Mouse (Mus musculus): ENCODE data around the gene Snd1.

The Snd1 gene

DNA sequence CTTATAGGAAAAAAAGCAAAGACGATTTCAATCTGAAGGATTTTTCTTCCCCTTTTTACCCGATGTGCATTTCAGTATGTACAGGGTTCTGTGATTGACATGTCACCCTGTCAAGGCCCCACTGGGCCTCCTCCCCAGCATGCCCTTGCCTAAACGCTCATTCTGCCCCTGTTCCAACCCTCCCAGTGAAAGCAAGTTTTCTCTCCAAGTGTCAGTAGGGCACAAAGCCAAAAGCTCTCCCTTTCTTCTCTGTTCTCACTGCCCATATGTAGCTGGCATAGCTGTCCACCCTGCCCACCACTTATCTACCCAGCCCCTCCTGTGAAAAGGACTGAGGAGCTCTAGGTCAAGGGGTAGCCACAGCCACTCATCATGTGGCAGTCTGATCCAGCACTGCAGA is 374.4 kb downstream of the Snd1 start:
- DNase-seq, result no peak

DNA sequence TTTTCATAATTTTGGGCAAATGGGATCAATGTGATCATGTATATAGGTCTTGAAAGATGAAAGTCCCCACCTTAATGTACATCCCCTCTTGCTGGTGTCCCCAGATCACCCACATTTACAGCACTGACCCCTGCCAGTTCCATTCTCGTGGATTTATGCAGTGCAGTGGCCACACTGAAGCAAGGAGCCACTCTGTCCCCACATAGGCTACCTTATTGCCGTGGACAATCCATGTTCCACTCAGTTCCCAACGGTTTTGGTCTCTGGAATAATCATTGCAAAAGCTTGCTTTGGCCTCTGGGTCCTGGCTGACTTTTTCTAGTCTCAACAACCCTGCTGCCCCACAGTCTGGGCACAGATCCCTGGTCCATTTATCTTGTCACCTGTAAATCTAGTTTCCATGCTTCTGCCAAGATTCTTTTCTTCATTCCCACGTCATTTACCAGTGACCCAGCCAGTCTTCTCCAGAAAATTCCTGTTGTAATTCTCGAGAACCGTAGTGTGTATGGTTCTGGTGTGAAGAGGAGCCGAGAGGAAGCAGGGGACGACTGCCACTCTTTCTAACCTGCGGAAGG is 375.5 kb downstream of the Snd1 start:
- peak; percentile 83 for DNase-seq

DNA sequence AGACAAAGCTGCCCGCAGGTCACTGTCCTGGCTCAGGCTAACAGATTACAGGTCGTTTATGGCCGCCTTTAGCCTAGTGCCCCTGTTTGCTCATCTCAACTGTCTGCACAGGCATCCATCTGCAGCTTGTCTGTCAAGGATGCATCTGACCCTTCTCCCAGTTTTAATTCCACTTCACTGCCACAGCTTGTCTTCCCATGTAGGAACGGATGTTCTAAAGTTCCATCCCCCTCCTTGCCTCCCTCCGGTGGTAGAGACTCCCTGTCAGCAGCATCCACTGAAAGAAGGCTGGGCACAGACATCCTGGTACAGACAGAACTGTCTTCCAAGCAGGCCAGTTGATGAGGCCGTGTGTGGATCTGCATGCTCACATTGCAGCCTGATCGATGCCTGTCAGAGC is 377.4 kb downstream of the Snd1 start:
- peak; percentile 74 for DNase-seq

DNA sequence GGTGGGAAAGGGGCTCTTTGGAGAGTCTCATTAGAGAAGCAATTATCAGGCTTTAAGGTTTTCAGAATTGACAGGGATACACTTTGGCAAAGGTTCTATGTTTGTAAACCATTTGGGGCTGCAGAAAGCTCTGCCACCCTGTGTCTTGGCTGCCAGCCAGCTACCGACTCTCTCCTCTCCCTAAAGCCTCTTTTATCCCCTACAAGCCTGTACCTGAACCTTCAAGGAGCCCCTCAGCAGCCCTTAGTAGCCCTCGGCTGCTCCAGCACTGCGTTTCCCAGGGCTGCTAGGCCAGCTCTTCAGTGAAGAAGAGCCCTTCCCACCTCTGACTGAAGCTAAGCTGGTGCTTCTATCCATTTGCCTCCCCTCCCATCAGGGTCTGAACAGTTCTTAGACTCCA is 378.2 kb downstream of the Snd1 start:
- peak; percentile 78 for DNase-seq

DNA sequence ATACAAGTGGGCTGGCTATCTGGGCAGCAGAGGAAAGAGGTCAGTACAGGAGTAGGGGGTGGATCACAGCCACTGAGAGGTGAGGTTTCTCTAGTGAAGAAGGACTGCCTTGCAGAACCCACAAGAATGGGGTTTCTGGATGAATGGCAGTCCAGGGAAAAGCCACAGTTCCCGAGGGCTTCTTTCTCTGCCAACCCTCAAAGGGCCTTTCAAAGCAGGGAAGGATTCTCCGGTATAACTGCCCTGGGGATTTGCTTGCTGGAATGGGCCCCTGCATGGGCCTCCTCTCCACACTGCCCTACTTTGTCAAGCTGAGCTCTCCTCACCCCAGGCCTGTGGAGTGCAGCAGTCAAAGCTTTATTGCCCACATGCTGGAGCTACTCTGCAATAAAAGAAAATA is 378.7 kb downstream of the Snd1 start:
- no peak for DNase-seq

DNA sequence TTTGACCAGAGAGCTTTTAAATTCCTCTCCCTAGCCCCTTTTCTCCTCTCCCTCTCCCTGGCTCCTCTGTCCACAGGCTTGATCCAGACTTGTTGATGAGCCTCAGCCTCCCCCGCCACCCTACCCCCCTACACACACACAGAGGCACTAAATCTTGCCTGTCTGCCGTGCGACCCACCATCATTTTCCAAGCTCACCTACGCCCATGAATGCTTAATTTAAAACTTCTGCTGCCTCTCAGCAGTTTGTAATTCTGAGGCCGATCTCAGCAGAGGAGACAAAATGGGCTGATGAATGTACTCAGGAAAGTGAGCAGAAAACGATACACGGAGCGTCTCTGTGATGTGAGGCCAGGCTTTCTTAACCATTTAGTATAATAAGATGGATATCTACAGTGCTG is 379.7 kb downstream of the Snd1 start:
- DNase-seq, result no peak

DNA sequence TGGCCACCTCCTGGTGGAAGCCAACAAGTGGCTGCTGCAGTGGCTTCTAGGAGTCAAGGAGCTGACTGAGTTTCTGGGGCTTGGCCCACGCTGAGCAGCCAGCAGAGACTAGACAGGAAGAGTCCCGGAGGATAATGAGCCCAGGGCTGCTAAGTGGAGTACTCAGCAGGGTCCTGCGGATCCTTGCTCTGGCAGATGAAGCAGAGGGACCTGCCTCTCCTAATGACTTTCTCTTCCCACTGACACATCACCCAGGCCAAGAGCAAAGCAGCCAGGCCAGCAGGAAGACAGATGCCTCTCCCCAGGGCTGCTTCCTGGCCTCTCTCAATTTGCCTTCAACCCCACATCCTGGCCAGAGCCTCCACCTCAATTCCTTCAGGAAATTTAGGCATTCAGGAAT is 380.5 kb downstream of the Snd1 start:
- peak; percentile 94 for DNase-seq

DNA sequence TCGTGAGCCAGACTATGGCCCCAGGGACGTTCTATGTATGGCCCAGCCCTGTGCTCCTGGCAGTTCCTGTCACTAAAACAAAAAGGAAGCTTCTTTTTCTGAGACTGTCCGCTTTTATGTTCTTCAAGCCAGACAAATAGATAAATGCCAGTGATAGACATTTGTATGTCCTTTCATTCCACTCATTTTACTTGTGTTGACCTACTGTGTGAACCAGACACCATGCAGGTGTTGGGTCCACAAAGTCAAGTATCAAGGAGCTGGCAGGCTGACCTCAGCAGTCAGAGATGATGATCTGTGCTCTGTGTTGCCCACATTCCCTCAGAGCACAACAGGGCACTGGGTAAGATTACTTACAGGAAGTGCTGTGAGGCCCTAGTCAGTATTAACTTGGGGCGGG is 381.9 kb downstream of the Snd1 start:
- DNase-seq, result no peak

DNA sequence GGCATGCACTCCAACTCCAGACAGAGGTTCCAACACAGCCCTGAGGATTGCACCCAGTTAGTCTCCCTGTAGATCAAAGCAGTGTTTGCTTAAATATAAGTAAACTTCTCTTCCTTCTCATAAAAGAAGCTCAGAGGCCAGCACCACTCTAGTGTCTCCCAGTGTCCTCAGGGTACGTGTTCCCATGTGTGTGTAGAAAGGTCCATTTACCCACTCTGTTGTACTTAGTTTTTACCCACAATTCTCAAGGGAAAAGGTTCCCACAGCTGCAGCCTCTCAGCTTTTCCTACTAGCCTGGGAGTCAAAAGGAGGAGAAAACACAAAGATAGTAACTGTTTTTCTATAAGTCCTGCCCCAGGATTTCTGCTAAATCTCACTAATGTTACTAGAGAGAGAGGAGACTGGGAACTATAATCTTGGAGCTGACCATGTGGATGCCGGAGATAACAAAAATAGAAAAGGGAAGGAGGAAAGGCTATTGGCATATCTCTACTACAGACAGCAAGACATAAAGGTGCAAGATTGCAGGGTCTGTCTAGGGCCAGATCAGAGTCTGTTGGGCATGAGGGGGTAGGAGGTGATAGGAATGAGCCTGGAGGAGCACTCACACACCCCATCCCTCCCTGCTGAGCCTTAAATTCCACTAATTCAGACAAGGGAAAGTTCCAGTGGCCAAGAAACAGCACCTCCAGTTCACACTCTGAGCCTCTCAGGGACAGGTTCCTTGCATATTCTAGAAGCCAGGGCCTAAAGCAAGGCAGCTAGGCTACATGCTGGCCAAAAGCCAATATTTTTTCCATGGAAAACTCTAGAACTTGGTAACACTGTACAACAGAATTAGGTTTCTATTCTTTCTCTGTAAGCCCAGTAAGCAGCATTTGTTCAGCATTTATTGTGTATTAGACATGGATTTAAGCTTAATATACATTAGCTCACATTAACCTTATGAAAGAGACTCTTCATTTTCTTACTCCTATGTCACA is 382.6 kb downstream of the Snd1 start:
- DNase-seq, result peak; percentile 87

DNA sequence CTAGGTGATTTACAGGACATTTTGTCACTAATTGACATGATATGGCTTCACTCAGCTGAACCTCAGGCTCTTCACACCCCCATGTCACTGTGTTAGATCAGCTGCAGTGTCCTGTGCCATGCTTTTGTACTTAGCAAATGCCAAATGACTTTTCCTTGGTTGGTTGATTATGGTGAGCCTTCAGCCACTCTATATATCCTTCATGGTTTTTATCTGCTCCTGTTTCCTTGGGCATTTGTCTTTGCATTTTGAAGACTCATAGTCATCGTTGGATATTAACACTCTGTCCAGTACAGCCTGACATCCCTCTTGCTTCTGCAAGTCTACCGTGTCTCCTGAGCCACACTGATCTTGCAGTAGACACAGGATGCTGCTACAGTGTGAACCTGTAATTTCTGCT is 384.2 kb downstream of the Snd1 start:
- DNase-seq, result peak; percentile 76

DNA sequence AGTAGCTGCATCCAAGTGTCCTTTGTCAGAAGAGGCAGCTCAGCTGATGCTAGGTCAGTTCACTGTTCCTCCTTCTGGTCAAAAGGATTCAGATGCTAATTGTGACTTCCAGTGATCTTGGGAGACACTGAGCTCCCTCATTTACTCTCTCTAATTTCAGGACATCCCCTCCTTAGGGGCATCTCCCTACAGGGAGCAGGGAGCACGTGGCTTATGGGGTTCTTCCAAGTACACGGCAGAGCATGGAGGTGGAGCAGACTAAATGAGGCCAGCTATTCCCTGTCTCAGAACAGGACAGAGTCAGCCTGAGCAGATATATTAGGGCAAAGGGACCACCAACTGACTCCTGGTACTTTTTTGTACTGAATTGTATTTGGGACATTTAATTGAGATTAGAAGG is 385.5 kb downstream of the Snd1 start:
- DNase-seq, result peak; percentile 68

DNA sequence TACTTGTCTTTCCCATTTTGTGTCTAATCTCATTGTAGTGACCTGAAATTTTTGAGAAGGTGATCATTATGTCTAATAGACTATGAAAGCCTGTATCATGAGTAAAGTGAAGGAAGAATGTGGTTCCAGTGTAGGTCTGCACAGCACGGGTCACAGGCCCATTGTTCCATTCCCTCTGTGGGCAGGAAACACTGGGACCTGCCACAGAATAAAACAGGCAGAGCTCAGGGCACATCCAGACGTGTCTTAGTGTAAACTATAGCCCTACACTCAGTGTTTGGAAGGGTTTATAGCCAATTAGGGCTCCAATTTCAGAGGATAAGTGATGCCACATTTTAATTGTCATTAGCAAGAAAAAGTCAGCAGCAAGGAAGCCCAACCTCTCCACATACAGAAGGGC is 386.0 kb downstream of the Snd1 start:
- peak; percentile 77 for DNase-seq

DNA sequence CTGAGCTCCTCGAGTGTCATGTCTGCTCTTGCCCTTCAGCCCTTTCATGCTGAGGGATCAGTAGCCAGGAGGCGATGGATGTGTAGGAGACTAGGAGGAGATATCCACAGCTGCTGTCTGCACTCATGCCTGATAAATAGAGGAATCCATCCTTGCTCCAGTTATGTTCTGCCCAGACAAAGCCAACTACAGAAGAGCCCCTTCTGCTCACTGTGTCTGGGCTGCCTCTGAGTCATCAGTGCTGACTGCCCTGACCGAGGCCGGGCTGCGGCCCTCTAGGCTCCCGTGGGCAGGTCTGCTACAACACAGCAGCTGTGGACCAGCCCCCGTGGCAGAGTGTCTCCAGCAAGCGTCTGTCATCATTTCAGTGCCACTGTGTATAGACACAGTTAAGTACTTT is 387.4 kb downstream of the Snd1 start:
- peak; percentile 82 for DNase-seq

DNA sequence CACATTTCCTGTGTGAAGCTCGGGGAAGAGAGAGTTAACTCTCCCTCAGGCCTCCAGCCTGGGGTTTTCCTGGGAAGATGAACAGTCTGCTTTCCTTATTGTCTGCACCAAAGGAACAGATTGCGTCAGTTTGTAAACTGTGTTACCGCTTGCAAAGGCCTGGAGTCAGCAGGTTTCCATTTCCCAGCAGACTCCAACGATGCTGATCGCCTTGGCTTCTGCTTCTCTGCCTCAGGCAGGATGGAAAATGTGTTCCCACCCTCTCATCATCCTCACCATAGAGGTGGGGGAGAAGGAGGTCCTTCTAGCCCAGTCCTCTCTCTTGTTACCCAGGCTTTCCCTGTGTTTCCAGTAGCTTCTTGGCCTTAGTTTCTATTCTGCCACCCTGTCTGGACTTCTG is 389.7 kb downstream of the Snd1 start:
- no peak for DNase-seq

DNA sequence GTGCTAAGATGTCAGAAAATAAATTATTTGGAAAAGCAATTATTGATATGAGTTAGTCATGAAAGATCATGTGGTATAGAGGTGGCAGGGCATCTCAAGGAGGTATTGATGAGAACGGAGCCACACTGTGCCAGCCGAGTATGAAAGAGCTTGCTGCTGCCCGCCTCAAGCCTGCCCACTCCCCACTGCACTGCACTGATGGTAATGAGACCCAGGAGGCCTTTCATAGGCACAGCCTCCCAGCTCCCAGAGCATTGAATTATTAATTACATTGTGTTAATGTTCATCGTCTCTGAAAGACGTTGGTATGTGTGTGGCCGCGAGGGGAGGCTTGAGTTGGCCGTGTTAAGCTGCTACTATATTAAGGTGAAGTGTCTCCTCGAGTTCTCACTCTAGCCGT is 390.2 kb downstream of the Snd1 start:
- DNase-seq, result no peak

DNA sequence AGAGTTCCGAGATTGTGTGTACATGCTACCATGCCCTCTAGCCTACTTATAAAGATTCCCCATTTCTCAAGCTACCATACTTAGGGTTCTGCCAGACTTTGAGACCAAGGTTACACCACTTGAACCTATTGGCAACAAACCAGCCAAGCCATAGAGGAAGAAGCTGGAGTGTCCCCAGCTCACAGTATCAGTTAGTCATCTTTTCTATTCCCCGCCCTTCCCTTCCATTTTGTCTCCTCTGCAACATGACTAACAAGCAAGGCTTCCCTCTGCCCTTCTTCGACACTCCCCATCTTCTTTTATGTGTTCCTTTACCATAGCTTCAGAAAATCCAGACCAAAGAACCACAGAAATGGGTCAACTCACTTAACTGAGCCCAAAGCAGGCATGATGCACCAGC is 391.3 kb downstream of the Snd1 start:
- no peak for DNase-seq

DNA sequence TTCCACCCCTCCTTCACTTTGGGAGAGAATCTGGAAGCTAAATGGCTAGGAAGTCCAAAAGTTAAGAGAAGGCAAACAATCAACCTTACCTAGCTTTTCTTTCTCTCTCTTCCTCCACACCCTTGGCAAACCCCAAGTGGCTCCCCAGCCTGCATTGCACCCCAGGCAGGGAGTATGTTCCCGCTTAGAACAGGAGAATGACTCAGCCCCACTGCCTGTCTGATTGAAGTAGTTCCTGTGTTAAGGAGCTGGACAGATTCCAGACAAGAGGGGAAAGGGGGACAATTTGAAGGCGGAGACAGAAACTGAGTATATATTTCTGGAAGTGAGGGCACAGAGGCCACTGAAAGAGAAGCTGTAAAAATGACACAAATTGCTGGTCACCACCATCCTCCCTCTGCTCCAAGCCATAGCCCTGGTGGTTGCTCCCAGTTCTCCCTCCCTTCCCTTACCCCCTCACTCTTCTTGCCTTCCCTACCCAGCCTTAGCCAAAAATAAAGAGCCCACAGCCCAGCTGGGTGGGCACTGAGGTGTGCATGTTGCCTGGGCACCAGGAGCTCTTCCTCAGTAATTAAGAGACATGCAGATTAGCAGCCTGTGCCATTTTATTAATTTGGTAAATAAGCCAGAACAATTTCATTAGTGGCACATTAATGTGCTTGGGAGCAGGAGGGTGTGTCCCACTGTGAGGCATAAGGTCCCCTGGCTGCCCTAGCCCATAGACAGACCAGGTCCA is 392.7 kb downstream of the Snd1 start:
- DNase-seq, result no peak

DNA sequence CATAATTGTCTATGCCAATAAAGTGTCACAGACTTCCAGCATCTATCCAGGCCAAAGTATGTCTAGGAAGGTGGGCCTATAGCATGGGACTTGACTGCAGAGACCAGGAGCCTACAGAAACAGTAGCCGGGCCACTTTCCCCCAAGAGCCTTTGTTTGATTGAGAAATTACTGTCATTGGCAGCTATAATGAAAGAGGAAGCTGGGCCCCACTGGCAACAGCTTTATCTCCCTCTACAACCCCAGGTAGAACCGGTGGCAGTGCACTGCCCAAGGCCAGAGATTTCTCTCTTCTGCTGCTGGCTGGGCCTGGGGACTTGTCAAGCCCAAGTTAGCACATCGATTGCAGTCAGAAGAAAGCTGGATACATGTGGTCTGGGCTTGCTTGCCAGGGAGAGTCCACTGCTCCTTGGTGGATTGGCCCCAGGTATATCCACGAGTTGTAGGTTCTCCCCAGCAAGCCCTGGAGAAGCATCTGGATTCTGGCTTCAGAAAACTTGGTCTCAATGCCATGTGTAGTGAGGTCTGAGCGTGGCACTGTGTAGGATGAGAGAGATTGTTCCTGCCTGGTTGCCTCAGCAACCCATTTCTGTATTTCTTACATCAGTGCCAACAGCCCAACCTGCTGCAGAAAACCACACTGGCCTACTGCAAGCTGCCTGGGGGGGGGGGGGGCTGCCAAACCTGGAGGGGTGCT is 396.9 kb downstream of the Snd1 start:
- DNase-seq, result no peak

DNA sequence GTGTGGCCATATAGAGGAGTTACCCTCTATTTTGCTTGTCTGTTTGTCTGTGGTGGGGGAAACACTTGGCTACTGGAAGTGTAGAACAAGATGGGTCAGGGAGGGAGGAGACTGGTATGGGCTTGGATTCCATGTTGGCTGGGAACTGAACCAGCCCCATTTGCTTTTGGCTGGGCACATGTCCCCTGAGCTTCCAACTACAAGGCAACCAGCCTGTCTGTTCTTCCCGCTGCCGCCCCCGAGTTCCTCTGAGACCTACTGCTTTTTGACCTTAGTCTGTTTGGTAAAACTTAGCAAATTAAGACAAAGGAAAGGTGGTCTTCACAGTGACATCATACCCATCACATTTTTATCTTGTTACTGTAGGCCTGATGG is 397.5 kb downstream of the Snd1 start:
- no peak for DNase-seq

DNA sequence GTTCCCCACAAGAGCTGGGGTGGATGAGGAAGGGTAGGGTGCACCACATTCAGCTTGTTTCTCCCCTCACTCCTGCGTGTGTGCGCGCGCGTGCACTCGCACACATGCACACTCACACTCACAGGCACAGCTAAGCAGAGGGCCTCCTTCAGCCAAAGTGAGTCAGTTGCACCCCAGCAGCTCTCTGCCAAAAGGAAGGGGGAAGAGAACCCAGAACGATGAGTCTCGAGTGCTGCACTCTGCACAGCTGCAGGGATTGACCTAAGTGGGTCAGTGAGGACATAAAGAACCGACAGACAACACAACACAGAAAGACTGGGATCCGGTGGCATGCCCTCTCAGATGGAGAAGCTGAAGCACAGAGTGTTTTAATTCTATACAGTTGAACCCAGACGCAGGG is 399.1 kb downstream of the Snd1 start:
- no peak for DNase-seq

DNA sequence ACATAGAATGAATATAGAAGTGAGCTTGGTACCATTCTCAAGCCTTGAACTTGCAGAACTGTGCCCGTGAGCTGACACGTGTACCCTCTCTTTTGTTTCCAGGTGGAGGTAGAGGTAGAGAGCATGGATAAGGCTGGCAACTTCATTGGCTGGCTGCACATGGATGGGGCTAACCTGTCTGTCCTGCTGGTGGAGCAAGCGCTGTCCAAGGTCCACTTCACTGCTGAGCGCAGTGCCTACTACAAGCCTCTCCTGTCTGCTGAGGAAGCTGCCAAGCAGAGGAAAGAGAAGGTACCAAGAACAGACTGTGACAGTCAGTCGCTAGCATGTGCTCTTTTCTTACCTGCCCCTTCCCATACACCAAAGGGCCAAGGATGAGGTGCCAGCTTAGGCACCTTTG is 399.8 kb downstream of the Snd1 start:
- DNase-seq, result no peak

DNA sequence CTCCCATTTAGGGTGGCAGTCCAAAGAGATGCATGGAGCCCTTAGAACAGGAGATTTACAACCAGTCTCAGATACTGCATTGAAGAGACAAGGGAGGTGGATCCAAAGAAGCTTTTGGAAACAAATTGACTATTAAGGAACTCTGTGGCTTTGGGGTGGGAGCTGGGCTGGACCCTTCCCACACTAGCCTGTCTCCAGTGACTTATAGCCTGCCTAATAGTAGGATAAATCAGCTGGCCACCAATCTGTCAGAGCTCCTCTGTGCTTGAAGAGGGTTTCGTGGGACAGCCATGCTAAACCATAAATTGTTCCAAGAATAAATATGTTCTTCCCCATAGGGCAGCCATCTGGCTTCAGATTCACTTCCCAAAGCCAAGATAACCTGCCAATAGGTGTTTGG is 400.4 kb downstream of the Snd1 start:
- DNase-seq, result no peak

DNA sequence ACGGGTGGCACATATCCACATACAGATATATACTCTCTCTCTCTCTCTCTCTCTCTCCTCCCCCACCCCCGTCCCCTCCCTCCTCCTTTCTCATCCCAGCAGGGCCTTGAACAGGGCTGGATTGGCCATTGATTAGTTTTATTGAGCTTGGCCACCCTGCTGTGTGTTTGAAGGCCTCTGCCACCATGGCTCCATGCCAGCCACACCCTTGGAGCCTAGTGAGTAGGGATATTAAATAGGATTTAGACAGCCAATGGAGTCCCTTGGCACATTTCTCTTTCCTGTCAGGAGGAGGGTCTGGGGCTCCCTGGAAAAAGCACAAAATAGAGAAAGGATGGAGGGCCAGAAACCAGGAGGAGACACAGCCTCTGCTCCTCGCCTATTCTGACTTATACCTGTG is 401.6 kb downstream of the Snd1 start:
- no peak for DNase-seq
